Mouse (Mus musculus): ENCODE results near the gene Pam. TPM values are rescaled to one million over a fixed set of nuclear protein-coding genes. Genes with fewer than 3 reads are reported as not detected.

The Pam gene
- total RNA-seq, 2 experiments from 2014 or later: 37.4 to 51.5 TPM

DNA sequence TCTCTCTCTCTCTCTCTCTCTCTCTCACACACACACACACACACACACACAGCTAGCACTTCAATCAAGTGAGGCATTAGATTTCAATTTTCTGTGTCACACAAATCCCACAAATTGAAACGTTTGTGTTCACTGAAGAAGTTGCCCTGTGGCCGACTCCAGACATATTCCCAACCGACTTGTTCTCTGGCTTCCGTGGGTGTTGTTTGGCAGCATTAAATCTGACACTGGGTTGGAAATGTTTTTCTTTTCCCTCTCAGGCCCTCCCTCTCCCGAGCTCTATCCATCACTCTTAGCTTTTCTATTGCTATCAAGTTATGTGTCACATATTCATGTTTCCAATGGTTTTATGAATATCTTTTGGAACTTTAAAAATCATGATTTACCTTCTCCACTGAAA lies 185.9 kb downstream of the Pam start:
- no peak for DNase-seq

DNA sequence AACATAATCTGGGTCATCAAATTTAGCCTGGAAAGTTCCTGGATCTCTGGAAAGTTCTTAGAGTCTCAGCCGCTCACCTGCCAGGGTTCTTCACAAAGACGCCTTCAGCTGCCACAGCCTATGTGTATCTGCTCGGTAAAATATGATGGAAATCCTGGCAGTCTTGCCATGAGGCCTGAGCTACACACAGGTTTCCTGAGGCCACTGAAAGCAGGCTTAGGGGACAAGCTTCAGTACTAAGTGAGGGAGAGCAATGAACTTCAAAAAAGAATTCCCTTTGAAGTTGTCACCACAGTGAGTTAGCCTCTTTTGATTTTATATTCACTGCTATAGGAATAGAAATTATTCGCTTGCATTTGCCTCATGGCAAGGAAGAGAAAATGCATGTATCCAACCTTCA lies 186.7 kb downstream of the Pam start:
- no peak for DNase-seq

DNA sequence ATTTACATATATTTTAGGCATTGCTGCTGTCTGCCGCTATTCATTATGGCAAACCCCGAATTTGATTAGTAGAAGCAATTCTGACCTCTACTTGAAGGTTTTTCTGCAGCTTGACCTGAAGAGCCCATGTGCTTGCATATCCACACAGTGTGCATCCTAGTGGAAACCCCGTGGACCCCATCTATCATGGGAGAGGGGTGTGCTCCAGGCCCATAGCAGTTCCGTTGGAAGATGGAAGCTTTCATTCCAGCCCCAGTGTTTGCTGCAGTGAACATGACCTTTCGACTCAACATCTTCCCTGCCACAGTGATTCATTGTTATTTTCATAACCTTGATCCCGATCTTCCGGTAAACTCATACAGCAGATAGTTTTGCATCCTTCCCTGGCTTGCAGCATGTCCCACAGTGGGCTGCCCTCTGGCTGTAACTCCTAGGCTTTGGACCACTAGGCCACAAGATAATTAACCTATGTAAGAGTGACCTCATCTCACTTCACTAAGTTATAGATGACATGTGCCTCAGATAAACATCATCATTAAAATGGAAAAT lies 191.5 kb downstream of the Pam start:
- DNase-seq: no peak

DNA sequence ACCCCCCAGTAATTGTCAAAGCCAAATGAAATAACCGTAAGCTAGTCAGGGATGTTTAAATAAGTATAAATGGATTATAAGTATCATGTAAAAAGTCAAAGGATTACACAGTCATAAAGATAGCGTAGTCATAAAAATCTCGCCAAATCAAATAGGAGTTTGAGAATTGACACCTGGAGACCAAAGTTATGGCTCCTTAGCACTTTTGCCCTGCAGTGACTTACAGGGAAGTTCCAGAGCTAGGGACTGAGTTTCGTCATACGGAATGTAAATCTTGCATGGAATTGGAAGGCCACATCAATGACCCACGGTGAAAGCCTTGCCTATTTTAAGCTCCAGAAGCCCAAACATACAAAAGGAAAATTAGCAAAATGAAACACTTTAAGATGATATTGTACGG lies 192.6 kb downstream of the Pam start:
- no peak for DNase-seq

- DNase-seq: no peak
Measured at GRCm38 (mm10) chr1:97900559-97901153, 194.8 kb downstream of the Pam start.

DNA sequence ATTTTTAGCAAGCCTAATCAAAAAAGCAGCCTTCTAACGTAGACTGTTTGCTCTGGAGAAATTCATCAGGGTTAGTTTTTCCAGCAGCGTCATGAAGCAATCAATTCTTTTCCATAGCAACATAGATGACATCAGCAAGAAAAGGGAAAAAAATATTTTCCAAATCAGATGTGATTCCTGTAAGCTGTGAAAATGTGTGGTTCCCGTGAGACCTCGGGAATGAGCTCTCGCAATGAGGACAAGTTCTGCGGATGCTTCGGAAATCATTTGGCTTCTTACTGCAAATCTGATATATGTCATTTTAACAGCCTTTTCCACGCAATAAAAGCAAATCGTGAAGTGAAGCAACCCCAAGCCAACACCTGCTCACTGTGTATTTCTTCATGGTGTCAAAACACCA lies 207.9 kb downstream of the Pam start:
- DNase-seq: no peak

DNA sequence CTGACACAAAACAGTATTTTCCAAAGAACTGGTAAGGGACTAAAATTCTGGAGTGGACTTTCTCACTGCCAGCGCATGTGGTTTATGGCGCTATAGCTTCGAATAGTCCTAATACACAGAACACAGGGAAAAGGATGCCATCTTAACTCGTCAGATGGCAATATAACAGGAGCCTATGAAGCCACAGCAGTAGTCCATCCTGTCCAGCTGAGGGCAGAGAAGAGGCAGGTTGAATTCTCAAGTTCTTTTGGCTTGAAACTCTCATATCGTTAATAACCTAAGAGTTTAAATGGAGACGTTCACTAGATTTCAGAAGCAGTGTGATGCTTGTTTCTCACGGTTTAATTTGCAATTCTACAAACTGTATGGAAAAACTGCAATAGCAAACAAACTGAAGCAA lies 211.9 kb downstream of the Pam start:
- no peak for DNase-seq

- no peak for DNase-seq
Measured at GRCm38 (mm10) chr1:97877037-97877436, 218.4 kb downstream of the Pam start.

GRCm38 (mm10) chr1:97873490-97874054 lies 221.9 kb downstream of the Pam start:
- DNase-seq: no peak

DNA sequence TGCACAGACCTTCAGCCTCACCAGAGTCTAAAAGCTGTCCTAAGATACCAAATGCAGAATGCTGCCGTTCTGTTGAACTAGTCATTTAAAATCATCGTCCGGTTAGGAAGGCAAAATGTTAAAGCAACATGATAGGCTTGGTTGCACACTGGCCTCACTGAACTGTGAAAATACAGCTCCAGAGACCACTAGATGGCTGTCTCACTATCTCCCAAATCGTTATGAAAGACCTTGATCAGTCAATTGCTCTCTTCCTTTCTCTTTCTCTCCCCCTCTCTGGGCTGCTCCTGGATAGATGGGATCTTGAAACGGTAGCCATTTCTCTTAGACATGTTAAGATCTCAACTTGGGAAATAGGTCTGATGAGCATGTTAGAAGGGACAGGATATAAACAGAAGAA lies 223.0 kb downstream of the Pam start:
- DNase-seq: no peak

DNA sequence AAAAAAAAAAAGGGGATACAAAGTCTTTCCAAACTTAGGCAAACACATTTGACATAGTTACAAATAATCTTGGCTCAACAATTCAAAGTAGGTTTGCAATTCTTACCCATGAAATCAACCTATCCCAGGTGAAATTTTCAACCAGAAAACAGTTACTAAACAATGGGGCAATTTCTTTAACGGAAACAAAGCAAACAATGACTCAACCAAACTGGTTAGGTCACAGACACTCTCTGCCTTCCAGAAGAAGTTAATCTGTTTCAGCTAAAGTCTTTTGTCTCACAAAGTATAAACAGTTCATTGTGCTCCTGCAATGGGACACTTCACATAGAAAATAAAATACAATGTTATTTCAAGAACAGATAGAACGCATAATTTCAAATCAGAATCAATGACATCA lies 223.4 kb downstream of the Pam start:
- no peak for DNase-seq

DNA sequence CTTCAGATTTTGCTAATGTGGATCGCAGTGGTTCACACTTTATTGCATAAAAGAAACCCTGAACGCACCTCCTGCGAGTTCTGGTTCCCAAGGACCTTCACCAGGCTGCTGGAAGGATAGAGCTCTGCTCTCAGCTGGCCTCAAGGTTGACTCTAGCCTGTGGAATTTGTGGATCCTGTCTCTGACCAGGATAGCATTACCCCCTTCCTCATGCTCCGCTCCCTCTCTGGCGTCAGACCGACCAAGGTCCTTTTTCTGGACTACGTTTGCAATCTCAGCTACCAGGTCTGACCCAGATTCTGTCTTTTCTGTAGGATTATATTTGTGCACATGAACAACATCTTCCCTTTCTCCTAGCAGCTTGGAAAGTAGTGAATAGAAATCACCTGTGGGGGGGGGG lies 231.3 kb downstream of the Pam start:
- DNase-seq: no peak

GRCm38 (mm10) chr1:97863140-97863539 lies 232.3 kb downstream of the Pam start:
- no peak for DNase-seq

DNA sequence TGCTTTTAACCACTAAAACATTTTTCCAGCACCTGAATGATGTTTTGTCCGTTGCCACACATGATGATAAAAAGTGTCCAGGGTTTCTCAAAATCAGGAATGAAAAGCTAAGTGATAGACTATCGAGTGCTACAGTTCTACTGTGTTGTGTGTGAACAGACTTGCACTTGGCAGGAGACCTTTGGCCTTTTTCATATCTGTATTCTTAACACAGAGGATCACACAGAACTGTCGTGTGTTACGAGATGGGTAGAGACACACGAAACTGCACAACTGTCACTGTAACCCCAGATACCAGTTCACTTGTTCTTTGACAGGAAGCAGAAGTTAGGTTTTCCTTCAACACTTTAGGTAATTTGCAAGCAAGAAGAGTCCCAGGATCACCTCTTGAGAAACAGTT lies 232.7 kb downstream of the Pam start:
- DNase-seq: no peak

DNA sequence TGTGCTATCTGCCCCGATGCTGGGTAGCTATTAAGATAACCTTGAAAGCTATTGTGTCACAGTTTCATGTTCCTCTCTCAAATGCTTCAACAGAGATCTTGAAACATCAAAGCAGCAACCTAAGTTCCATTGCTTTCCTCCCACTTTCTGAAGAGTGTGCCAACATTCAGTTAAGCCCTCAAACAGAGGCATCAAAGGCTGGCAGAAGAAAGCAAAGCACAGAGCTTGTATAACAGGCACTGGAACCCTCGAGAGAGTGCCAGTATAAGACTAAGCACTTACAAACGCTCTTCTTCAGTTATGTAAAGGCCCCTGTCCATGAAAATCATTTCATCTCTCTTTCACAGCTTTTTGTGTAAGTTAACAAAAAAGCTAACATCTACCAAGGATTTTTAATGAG lies 241.2 kb downstream of the Pam start:
- DNase-seq: no peak

- DNase-seq: no peak
Measured at GRCm38 (mm10) chr1:97851601-97852175, 243.8 kb downstream of the Pam start.

- DNase-seq: no peak
Measured at GRCm38 (mm10) chr1:97848601-97849241, 246.7 kb downstream of the Pam start.

- no peak for DNase-seq
Measured at GRCm38 (mm10) chr1:97843220-97843992, 252.0 kb downstream of the Pam start.

- DNase-seq: no peak
Measured at GRCm38 (mm10) chr1:97834354-97834822, 261.1 kb downstream of the Pam start.

GRCm38 (mm10) chr1:97833466-97834353 lies 261.7 kb downstream of the Pam start:
- peak; percentile 25 for DNase-seq

DNA sequence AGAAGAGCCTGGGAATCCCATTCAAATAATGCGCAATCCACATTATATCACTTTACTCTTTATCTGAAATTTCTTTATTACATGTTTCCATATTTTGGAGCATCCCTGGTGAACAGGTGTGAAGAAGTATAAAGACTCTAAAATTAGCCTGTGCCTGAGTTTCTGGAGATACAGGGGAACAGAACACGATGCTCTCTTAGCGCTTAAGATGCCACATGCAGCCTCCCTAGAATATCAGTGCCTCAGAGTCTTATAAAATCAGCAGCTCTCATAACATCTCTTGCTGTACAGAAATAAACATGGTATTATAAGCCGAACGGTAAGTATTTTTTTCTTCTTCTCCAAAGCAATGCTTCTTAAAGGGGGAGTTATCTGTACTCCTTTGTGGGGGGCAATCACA lies 267.4 kb downstream of the Pam start:
- DNase-seq: no peak

Data from gastrocnemius, postnatal 25 days (tissue).